Mouse (Mus musculus) ES-Bruce4 (cell line): ENCODE measurements around the gene Gm17409.

Source experiments
- CTCF ChIP-seq: IDR thresholded peaks from one replicate; pipeline ENCODE4 v1.8.1; 2011; ENCODE audit warnings: low read depth, low read length
- EP300 ChIP-seq: IDR thresholded peaks from 2 replicates; pipeline ENCODE4 v1.6.1; 2011; ENCODE audit warnings: low read depth, low read length; ENCODE audit not compliant: insufficient read depth
- POLR2A ChIP-seq: IDR thresholded peaks from one replicate; pipeline ENCODE4 v1.8.1; 2011; ENCODE audit warnings: low read length; ENCODE audit not compliant: insufficient read depth

DNA sequence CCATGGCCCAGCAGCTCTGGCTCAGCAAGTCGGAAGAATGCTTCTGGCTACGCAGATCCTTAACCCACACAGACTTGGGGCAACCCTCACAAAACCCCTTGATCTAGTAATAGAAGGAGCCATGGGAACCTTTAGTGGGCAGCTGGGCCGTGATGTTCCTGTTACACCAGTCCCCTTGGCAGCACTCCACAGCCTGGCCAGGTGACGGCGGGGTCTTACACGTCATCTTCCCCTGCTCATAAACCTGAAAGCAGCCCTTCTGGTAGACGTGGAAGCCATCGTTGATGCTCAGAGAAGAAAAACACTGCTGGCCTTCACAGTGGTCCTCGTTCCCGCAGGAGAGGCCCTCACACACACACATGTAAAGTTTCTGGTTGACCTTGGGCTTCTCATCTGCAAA is 9.6 kb downstream of the Gm17409 start:
- TF ChIP-seq CTCF (no peak), POLR2A (no peak), EP300 (no peak)
